Mouse (Mus musculus) megakaryocyte, embryonic 14.5 days (primary cell): ENCODE data around the gene Antxr1.

Experiments used
- FLI1 ChIP-seq: IDR thresholded peaks from 2 replicates; pipeline ENCODE4 v1.6.1; 2012; ENCODE audit warnings: low read length, inconsistent platforms, mixed read lengths
- GATA1 ChIP-seq: IDR thresholded peaks from 3 replicates; pipeline ENCODE4 v1.6.1; 2012; ENCODE audit warnings: mixed read lengths, low read length, inconsistent platforms, borderline replicate concordance

DNA sequence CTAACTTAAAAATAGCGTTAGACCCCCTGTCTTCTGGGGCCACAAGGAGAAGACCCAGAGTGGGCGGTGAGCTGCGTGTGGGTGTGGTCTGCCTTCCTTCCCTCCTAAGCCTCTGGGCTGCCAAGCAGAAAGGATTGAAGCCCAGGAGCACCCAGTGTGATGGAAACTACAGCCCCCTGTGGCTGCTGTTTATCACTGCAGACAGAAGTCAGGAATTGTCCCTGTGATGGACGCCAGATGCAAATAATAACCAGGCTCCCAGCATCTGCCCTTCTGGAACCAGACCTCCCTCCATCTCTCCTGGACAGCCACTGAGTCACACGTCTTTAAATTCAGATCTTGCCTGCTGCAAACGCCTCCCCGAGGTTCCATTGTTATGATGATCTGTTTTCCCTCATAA is 80.9 kb downstream of the Antxr1 start:
- TF ChIP-seq GATA1 (no peak), FLI1 (no peak)
